Mouse (Mus musculus) heart, postnatal 0 days (tissue): Measurements from ENCODE around the gene Lrrc3c.

Experiments used
- CTCF ChIP-seq: IDR thresholded peaks from 2 replicates; pipeline ENCODE4 v1.5.1; 2016; ENCODE audit warnings: antibody characterized with exemption, control low read depth, low read depth
- EP300 ChIP-seq: IDR thresholded peaks from 2 replicates; pipeline ENCODE4 v1.6.1; 2016; ENCODE audit warnings: antibody characterized with exemption, low read depth

- no peak for TF ChIP-seq CTCF
- no peak for TF ChIP-seq EP300
Measured at GRCm38 (mm10) chr11:98598851-98599290, 780 bp downstream of the Lrrc3c start.
